Comparison of ENCODE assay signal across 22 mouse cellular contexts in genomic region chr11:86409580-86409947, GRCm38 (mm10). TPM values are rescaled to one million over a fixed set of nuclear protein-coding genes. Genes with fewer than 3 reads are reported as not detected.
DNase-seq lines count a peak whose midpoint lies in the region; ATAC-seq and TF ChIP-seq lines count a peak whose summit lies in the region.
"Had no signal": no experiment of that assay in that cellular context is flagged by ENCODE, and none has a peak within 500 bp of the region (broad histone marks: within the 10 kb centered on the region; RNA-seq: fewer than 3 reads in every experiment).

No protein-coding gene starts in this region.

- TF ChIP-seq POLR2A in spleen, adult 2 months (IDR thresholded peaks at IDR 0.05; ENCODE audit: low read depth, low read length): no peak
- no peak for TF ChIP-seq POLR2A in brain, embryonic 14.5 days (IDR thresholded peaks at IDR 0.05; ENCODE audit: borderline replicate concordance, extremely low read depth, insufficient read depth, insufficient read length, poor library complexity, severe bottlenecking)

- H3K4me3 ChIP-seq in forebrain, embryonic 12.5 days (replicated peaks): no peak overlapping the region
- no peak overlapping the region for H3K4me3 ChIP-seq in forebrain, embryonic 15.5 days
- no peak overlapping the region for H3K4me3 ChIP-seq in intestine, postnatal 0 days (ENCODE audit: low read depth, low read length)
- no peak overlapping the region for H3K4me3 ChIP-seq in intestine, embryonic 16.5 days (ENCODE audit: low read length)
- no peak overlapping the region for H3K4me3 ChIP-seq in spleen, adult 2 months (ENCODE audit: extremely low read depth, insufficient read depth, insufficient read length)
- H3K4me3 ChIP-seq: gastrocnemius, adult 2 months; heart, embryonic 10.5 days; limb, embryonic 13.5 days; liver, embryonic 15.5 days; neural tube, embryonic 12.5 days had no signal

- H3K27ac ChIP-seq in forebrain, embryonic 12.5 days: no peak overlapping the region
- no peak overlapping the region for H3K27ac ChIP-seq in forebrain, embryonic 15.5 days (replicated peaks)
- no peak overlapping the region for H3K27ac ChIP-seq in intestine, postnatal 0 days (ENCODE audit: low read depth, low read length)
- no peak overlapping the region for H3K27ac ChIP-seq in intestine, embryonic 16.5 days (ENCODE audit: low read length)
- H3K27ac ChIP-seq in spleen, adult 2 months (ENCODE audit: insufficient read depth, low read length): peak overlapping the region; percentile 29; the same call in 1 of the 2 replicates
- H3K27ac ChIP-seq: gastrocnemius, adult 2 months; heart, embryonic 10.5 days; hindbrain, postnatal 0 days; limb, embryonic 13.5 days; liver, embryonic 15.5 days; macrophage; neural tube, embryonic 12.5 days had no signal

- peaks cover 43% of the 10 kb centered on the region for H3K27me3 ChIP-seq in forebrain, embryonic 12.5 days
- no peaks in the 10 kb centered on the region for H3K27me3 ChIP-seq in forebrain, embryonic 15.5 days
- H3K27me3 ChIP-seq in intestine, postnatal 0 days (replicated peaks; ENCODE audit: control insufficient read depth, insufficient read depth, low read length): no peaks in the 10 kb centered on the region
- H3K27me3 ChIP-seq in intestine, embryonic 16.5 days (replicated peaks; ENCODE audit: control insufficient read depth, insufficient read depth, low read length): no peaks in the 10 kb centered on the region
- H3K27me3 ChIP-seq in spleen, adult 2 months (ENCODE audit: control insufficient read depth, insufficient read depth, low read length): no peaks in the 10 kb centered on the region
- H3K27me3 ChIP-seq: limb, embryonic 13.5 days; liver, embryonic 15.5 days; neural tube, embryonic 12.5 days had no signal

- H3K4me1 ChIP-seq in forebrain, embryonic 12.5 days: peaks cover 17% of the 10 kb centered on the region
- peaks cover 13% of the 10 kb centered on the region for H3K4me1 ChIP-seq in forebrain, embryonic 15.5 days
- H3K4me1 ChIP-seq in intestine, postnatal 0 days (replicated peaks; ENCODE audit: control insufficient read depth, insufficient read depth, low read length): no peaks in the 10 kb centered on the region
- H3K4me1 ChIP-seq in intestine, embryonic 16.5 days (ENCODE audit: control insufficient read depth, insufficient read depth, low read length): no peaks in the 10 kb centered on the region; the same call in 1 of the 2 replicates
- peaks cover 5% of the 10 kb centered on the region for H3K4me1 ChIP-seq in spleen, adult 2 months (ENCODE audit: control insufficient read depth, insufficient read depth, insufficient read length)
- H3K4me1 ChIP-seq: neural tube, embryonic 12.5 days had no signal

- no peak overlapping the region for H3K4me2 ChIP-seq in forebrain, embryonic 12.5 days
- H3K4me2 ChIP-seq in forebrain, embryonic 15.5 days (replicated peaks): no peak overlapping the region
- 0 out of 2 replicates have a peak overlapping the region, but pooled peaks have one; percentile 9 for H3K4me2 ChIP-seq in intestine, postnatal 0 days (replicated peaks; ENCODE audit: low read depth)
- no peak overlapping the region for H3K4me2 ChIP-seq in intestine, embryonic 16.5 days (ENCODE audit: low read depth, low read length)
- H3K4me2 ChIP-seq: limb, embryonic 13.5 days; neural tube, embryonic 12.5 days had no signal

- H3K9me3 ChIP-seq in forebrain, embryonic 12.5 days: no peaks in the 10 kb centered on the region
- no peaks in the 10 kb centered on the region for H3K9me3 ChIP-seq in forebrain, embryonic 15.5 days
- no peaks in the 10 kb centered on the region for H3K9me3 ChIP-seq in intestine, postnatal 0 days (ENCODE audit: control insufficient read depth)
- H3K9me3 ChIP-seq in intestine, embryonic 16.5 days (ENCODE audit: control insufficient read depth, low read length): no peaks in the 10 kb centered on the region
- H3K9me3 ChIP-seq: heart, embryonic 10.5 days; limb, embryonic 13.5 days; liver, embryonic 15.5 days; neural tube, embryonic 12.5 days had no signal

- no peak overlapping the region for H3K9ac ChIP-seq in forebrain, embryonic 12.5 days
- no peak overlapping the region for H3K9ac ChIP-seq in forebrain, embryonic 15.5 days (replicated peaks)
- no peak overlapping the region for H3K9ac ChIP-seq in intestine, postnatal 0 days (ENCODE audit: low read depth, low read length)
- H3K9ac ChIP-seq in intestine, embryonic 16.5 days (ENCODE audit: low read depth, low read length): no peak overlapping the region
- H3K9ac ChIP-seq: limb, embryonic 13.5 days; liver, embryonic 15.5 days; neural tube, embryonic 12.5 days had no signal

- TF ChIP-seq CTCF in intestine, postnatal 0 days (IDR thresholded peaks at IDR 0.05; ENCODE audit: low read depth): no peak
- no peak for TF ChIP-seq CTCF in spleen, adult 2 months (IDR thresholded peaks at IDR 0.05; ENCODE audit: extremely low read depth, insufficient read depth, insufficient read length, insufficient replicate concordance)
- no peak for TF ChIP-seq CTCF in brain, embryonic 14.5 days (IDR thresholded peaks at IDR 0.05; ENCODE audit: borderline replicate concordance, extremely low read depth, insufficient read depth, insufficient read length)

- ATAC-seq in forebrain, embryonic 12.5 days (ENCODE audit: low FRiP score): peak; percentile 53; the same call in 1 of the 2 replicates
- ATAC-seq in forebrain, embryonic 15.5 days (replicated peaks): no peak; the same call in 1 of the 2 replicates
- no peak for ATAC-seq in intestine, postnatal 0 days
- no peak for ATAC-seq in intestine, embryonic 16.5 days
- ATAC-seq: hindbrain, postnatal 0 days; lung, postnatal 0 days had no signal

- no peaks in the 10 kb centered on the region for H3K36me3 ChIP-seq in forebrain, embryonic 12.5 days (replicated peaks)
- no peaks in the 10 kb centered on the region for H3K36me3 ChIP-seq in forebrain, embryonic 15.5 days
- no peaks in the 10 kb centered on the region for H3K36me3 ChIP-seq in intestine, postnatal 0 days (ENCODE audit: control insufficient read depth, insufficient read depth)
- H3K36me3 ChIP-seq in intestine, embryonic 16.5 days (ENCODE audit: control insufficient read depth, insufficient read depth, low read length): no peaks in the 10 kb centered on the region
- no peaks in the 10 kb centered on the region for H3K36me3 ChIP-seq in spleen, adult 2 months (ENCODE audit: control insufficient read depth, insufficient read depth, low read length)
- H3K36me3 ChIP-seq: heart, embryonic 10.5 days; limb, embryonic 13.5 days; liver, embryonic 15.5 days; neural tube, embryonic 12.5 days had no signal

- intact Hi-C loops in gastrocnemius, postnatal 14 days (cut with DNase I; ENCODE audit: low total_unique reads): no loop called here

- 71% methylated on average over 10 of the region's 10 CpGs for WGBS in forebrain, embryonic 12.5 days
- WGBS in forebrain, embryonic 15.5 days: 70% methylated on average over 10 of the region's 10 CpGs
- 88% methylated on average over 10 of the region's 10 CpGs for WGBS in intestine, postnatal 0 days
- WGBS in intestine, embryonic 16.5 days: 89% methylated on average over 10 of the region's 10 CpGs
- 93% methylated on average over 10 of the region's 10 CpGs for whole genome bisulfite sequencing in spleen, adult 2 months

- no peak for DNase-seq in spleen, adult 2 months (ENCODE audit: low read depth in 1 of 2, low spot score in 2 of 2)
- DNase-seq in spleen, adult 12 weeks (ENCODE audit: low spot score): no peak
- DNase-seq in brain, embryonic 14.5 days (ENCODE audit: low read depth): peak; percentile 80
- DNase-seq in gastrocnemius, postnatal 14 days: no peak
- DNase-seq: adrenal gland, postnatal 14 days; cerebellum, adult 9-11 months; gastrocnemius, adult 2 months; kidney, adult 18-20 months; kidney, postnatal 4 days; retina, postnatal 1 day; right cerebral cortex, postnatal 25 days had no signal

RNA-seq across cellular contexts. Expression of gene Med13, which starts 52.2 kb away (rescaled TPM):
- polyA plus RNA-seq in forebrain, embryonic 12.5 days (2016; fragmentation: Nextera tagmentation; extraction: Ambion mirVana): 14.8 and 16.4 TPM in 2 replicates
- 12.2 and 12.8 TPM in 2 replicates for polyA plus RNA-seq in forebrain, embryonic 15.5 days (2015; fragmentation: Nextera tagmentation; extraction: Ambion mirVana)
- 6.1 and 6.4 TPM in 2 replicates for polyA plus RNA-seq in intestine, postnatal 0 days (2015; fragmentation: Nextera tagmentation; extraction: Ambion mirVana)
- polyA plus RNA-seq in intestine, embryonic 16.5 days (2015; fragmentation: Nextera tagmentation; extraction: Ambion mirVana): 5.8 and 5.9 TPM in 2 replicates
- polyA plus RNA-seq in spleen, adult 2 months (2012; rRNA removed): 22.3 and 23.2 TPM in 2 replicates
- 26.4 and 30.3 TPM in 2 replicates for polyA plus RNA-seq in brain, embryonic 14.5 days (2012; rRNA removed)
- total RNA-seq in gastrocnemius, postnatal 14 days (2021): 10 to 100 TPM; 33.6 to 35.2 TPM
